Mouse (Mus musculus) intestine, embryonic 15.5 days (tissue): Measurements from ENCODE around the gene Cdh3. TPM values are rescaled to one million over a fixed set of nuclear protein-coding genes. Genes with fewer than 3 reads are reported as not detected.

Source experiments
- ATAC-seq: fragments of 200-750 bp; cut with Nextera tagmentation; 2 replicates; pipeline ENCODE4 v1.8.0; 2017; ENCODE audit warnings: moderate TSS enrichment, moderate library complexity
- H3K27ac ChIP-seq: fragments of 300-500 bp; sonication (generic); 2 replicates; pipeline ENCODE4 v1.5.1; 2015; ENCODE audit warnings: mild to moderate bottlenecking, inconsistent platforms
- H3K27me3 ChIP-seq: fragments of 300-500 bp; sonication (generic); replicated peaks from 2 replicates; pipeline ENCODE4 v1.6.1; 2015; ENCODE audit warnings: inconsistent platforms
- H3K36me3 ChIP-seq: fragments of 300-500 bp; sonication (generic); 2 replicates; pipeline ENCODE4 v1.6.1; 2015; ENCODE audit warnings: inconsistent platforms
- H3K4me1 ChIP-seq: fragments of 300-500 bp; sonication (generic); replicated peaks from 2 replicates; pipeline ENCODE4 v1.6.1; 2015; ENCODE audit warnings: inconsistent platforms
- H3K4me2 ChIP-seq: fragments of 300-500 bp; sonication (generic); replicated peaks from 2 replicates; pipeline ENCODE4 v1.6.1; 2015; ENCODE audit warnings: mild to moderate bottlenecking, inconsistent platforms
- H3K4me3 ChIP-seq: fragments of 300-500 bp; sonication (generic); replicated peaks from 2 replicates; pipeline ENCODE4 v1.5.1; 2015; ENCODE audit warnings: inconsistent platforms
- H3K9ac ChIP-seq: fragments of 300-500 bp; sonication (generic); 2 replicates; pipeline ENCODE4 v1.6.1; 2015; ENCODE audit warnings: inconsistent platforms
- H3K9me3 ChIP-seq: fragments of 300-500 bp; sonication (generic); 2 replicates; pipeline ENCODE4 v1.6.1; 2016; ENCODE audit warnings: inconsistent platforms
- WGBS: fragments of 180-500 bp; shearing (Covaris S2); methylation state at CpG from one replicate; pipeline ENCODE4 v1.1.7; 2015; 5-methylcytosine and 5-hydroxymethylcytosine counted together
- polyA plus RNA-seq: library from polyadenylated mRNA; unstranded; fragments of >200 nt; fragmentation: Nextera tagmentation; extraction: Ambion mirVana; gene quantifications from 2 replicates; pipeline ENCODE4 v1.2.1, GENCODE M21; 2015

Cdh3 gene
- polyA plus RNA-seq, 1 experiment from 2014 or later, result 17.5 TPM

DNA sequence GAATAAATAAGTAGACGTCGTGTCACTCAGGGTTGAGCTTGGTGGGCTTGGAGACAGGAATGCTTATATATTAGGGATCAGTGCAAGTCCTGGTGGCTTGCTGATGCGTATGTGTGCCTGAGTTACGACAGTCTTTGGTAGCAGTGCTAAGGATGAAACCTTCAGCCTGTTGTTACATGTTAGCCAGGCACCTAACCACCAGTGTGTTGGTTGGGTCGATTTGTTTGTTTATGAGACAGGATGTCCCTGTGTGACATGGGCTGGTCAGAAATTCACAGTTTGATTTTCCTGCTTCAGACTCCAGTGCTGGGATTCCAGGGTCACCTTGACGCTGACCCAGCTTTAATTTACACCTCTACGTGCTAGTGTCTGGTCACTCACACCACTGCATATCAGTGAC is 95.0 kb downstream of the Cdh3 start:
- 48% methylated on average over 7 of the region's 7 CpGs for WGBS
- peak overlapping the region; percentile 53 for H3K4me2 ChIP-seq
- H3K9me3 ChIP-seq, result no peaks in the 10 kb centered on the region
- H3K4me3 ChIP-seq, result peak overlapping the region; percentile 18
- no peak overlapping the region for H3K9ac ChIP-seq
- peaks cover 16% of the 10 kb centered on the region; the same call in 1 of the 2 replicates for H3K4me1 ChIP-seq
- H3K27ac ChIP-seq, result 0 out of 2 replicates have a peak overlapping the region, but pooled peaks have one; percentile 5
- ATAC-seq, result no peak
- no peaks in the 10 kb centered on the region for H3K36me3 ChIP-seq
- H3K27me3 ChIP-seq, result peaks cover 20% of the 10 kb centered on the region

DNA sequence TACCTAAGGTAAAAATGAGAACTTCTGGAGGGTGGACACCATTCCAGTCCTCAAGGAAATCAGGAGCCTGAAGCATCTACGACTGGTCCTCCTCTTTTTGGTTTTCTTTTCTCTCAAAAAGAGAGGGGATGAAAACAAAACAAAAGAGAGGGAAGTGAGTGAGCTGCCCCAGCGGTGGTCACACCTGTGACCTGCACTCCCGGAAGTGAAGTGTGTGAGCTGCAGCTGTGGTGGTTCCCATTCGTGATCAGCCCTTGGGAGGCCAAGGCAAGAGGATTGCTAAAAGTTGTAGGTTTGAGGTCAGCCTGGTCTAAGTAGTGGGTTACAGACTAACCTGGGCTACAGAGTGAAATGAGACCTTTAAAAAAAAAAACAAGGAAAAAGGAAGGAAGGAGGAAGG is 95.4 kb downstream of the Cdh3 start:
- Histone ChIP-seq H3K27ac (no peak overlapping the region), H3K4me2 (peak overlapping the region; percentile 53), H3K4me3 (no peak overlapping the region), H3K36me3 (no peaks in the 10 kb centered on the region), H3K9ac (no peak overlapping the region), H3K4me1 (peaks cover 18% of the 10 kb centered on the region; the same call in 1 of the 2 replicates), H3K9me3 (no peaks in the 10 kb centered on the region), H3K27me3 (peaks cover 20% of the 10 kb centered on the region)
- 28% methylated on average over 4 of the region's 4 CpGs for WGBS
- ATAC-seq, result no peak

DNA sequence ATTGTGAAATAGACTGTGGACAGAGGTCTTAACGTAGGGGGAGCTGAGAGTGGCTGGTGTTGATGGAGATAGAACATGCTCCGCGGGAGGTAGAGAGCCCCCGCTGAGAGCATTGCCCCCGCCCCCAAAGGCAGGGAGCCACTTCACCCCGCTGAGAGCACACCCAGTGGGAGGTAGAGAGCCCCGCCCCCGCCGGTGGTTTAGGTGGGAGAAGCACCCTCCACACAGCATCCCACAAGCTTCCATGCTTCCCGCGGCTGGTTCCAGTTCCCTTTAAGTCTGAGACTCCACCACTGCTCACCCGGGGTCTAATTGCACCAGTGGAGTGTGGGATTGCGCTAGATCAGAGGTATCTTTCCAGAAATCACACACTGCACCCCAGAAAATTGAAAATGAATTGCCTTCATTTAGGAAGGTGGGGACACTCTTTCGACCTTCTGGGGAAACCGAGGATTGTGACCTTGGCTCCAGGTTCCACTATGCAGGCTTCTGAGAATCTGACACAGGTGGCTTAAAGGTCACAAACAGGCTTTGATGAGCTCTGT is 96.0 kb downstream of the Cdh3 start:
- Histone ChIP-seq H3K4me3 (no peak overlapping the region), H3K27ac (no peak overlapping the region), H3K27me3 (peaks cover 20% of the 10 kb centered on the region), H3K36me3 (no peaks in the 10 kb centered on the region), H3K4me2 (peak overlapping the region; percentile 53), H3K4me1 (peaks cover 22% of the 10 kb centered on the region), H3K9me3 (no peaks in the 10 kb centered on the region), H3K9ac (no peak overlapping the region)
- no peak for ATAC-seq
- 28% methylated on average over 15 of the region's 15 CpGs for WGBS

Other genes with a start within 250 kb of the Cdh3 start
- gene Smpd3, start 172.9 kb upstream of the Cdh3 start, polyA plus RNA-seq, result 21.8 and 22.3 TPM in 2 replicates
- 13.9 and 15.3 TPM in 2 replicates for gene Zfp90, start 95.6 kb upstream of the Cdh3 start, polyA plus RNA-seq
- not detected in 2 replicates for gene 6030452D12Rik, start 10.4 kb upstream of the Cdh3 start, polyA plus RNA-seq
- 15.5 and 20.2 TPM in 2 replicates for gene Gm10073, start 62.6 kb downstream of the Cdh3 start, polyA plus RNA-seq
- gene Cdh1, start 92.5 kb downstream of the Cdh3 start, polyA plus RNA-seq, result 152 and 158 TPM in 2 replicates
- gene Tango6, start 172.2 kb downstream of the Cdh3 start, polyA plus RNA-seq, result 8.3 and 9.1 TPM in 2 replicates